Mouse (Mus musculus) heart, embryonic 13.5 days (tissue): ENCODE measurements around the gene Evc. TPM values are rescaled to one million over a fixed set of nuclear protein-coding genes. Genes with fewer than 3 reads are reported as not detected.

Experiments
- ATAC-seq: fragments of 200-750 bp; cut with Nextera tagmentation; 2 replicates; pipeline ENCODE4 v1.8.0; 2017; ENCODE audit warnings: moderate TSS enrichment; ENCODE audit not compliant: insufficient number of reproducible peaks, low FRiP score, low TSS enrichment; ENCODE audit errors: extremely low read depth
- H3K27ac ChIP-seq: fragments of 300-500 bp; sonication (generic); replicated peaks from 2 replicates; pipeline ENCODE4 v1.5.1; 2015; ENCODE audit warnings: moderate library complexity, mild to moderate bottlenecking, inconsistent platforms
- H3K27me3 ChIP-seq: fragments of 300-500 bp; sonication (generic); replicated peaks from 2 replicates; pipeline ENCODE4 v1.6.1; 2015; ENCODE audit warnings: mild to moderate bottlenecking, inconsistent platforms
- H3K36me3 ChIP-seq: fragments of 300-500 bp; sonication (generic); 2 replicates; pipeline ENCODE4 v1.6.1; 2015; ENCODE audit warnings: mild to moderate bottlenecking, inconsistent platforms
- H3K4me1 ChIP-seq: fragments of 300-500 bp; sonication (generic); 2 replicates; pipeline ENCODE4 v1.6.1; 2015; ENCODE audit warnings: inconsistent platforms
- H3K4me2 ChIP-seq: fragments of 300-500 bp; sonication (generic); 2 replicates; pipeline ENCODE4 v1.6.1; 2015; ENCODE audit warnings: inconsistent platforms, mild to moderate bottlenecking, moderate library complexity
- H3K4me3 ChIP-seq: fragments of 300-500 bp; sonication (generic); 2 replicates; pipeline ENCODE4 v1.5.1; 2015; ENCODE audit warnings: moderate library complexity, mild to moderate bottlenecking, inconsistent platforms
- H3K9ac ChIP-seq: fragments of 300-500 bp; sonication (generic); 2 replicates; pipeline ENCODE4 v1.6.1; 2015; ENCODE audit warnings: inconsistent platforms, mild to moderate bottlenecking, moderate library complexity
- H3K9me3 ChIP-seq: fragments of 300-500 bp; sonication (generic); 2 replicates; pipeline ENCODE4 v1.6.1; 2016; ENCODE audit warnings: inconsistent platforms
- WGBS: fragments of 180-500 bp; shearing (Covaris S2); methylation state at CpG from one replicate; pipeline ENCODE4 v1.1.7; 2015; ENCODE audit warnings: mixed read lengths; 5-methylcytosine and 5-hydroxymethylcytosine counted together
- polyA plus RNA-seq: library from polyadenylated mRNA; unstranded; fragments of >200 nt; fragmentation: Nextera tagmentation; extraction: Ambion mirVana; gene quantifications from 2 replicates; pipeline ENCODE4 v1.2.1, GENCODE M21; 2015

Gene Evc
- polyA plus RNA-seq, 1 experiment from 2014 or later = 5.4 TPM

DNA sequence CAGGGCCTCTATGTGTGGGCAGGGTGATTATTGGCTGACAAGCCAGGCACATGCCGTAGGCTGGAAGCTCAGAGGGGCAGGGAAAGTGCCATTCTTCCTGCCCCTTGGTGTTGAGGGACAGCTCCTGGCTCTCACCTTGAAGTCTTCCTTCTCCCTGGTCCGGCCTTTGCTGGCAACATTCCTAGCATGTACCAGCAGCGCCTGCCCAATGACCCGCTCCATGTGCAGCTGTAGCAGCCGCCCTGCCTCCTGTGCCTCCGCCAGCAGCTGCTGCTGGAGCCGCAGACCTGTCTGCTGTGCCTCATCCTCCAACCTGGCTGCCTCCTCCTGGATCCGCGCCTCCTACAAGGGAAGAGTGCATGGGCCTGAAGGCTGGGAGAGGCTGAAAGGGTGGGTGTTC is 26.7 kb downstream of the Evc start:
- Histone ChIP-seq H3K27ac (no peak overlapping the region), H3K36me3 (peaks cover 22% of the 10 kb centered on the region), H3K9me3 (peaks cover 4% of the 10 kb centered on the region), H3K4me2 (no peak overlapping the region), H3K27me3 (no peaks in the 10 kb centered on the region), H3K9ac (no peak overlapping the region), H3K4me3 (no peak overlapping the region), H3K4me1 (no peaks in the 10 kb centered on the region)
- WGBS = 74% methylated on average over 9 of the region's 9 CpGs
- ATAC-seq = no peak

DNA sequence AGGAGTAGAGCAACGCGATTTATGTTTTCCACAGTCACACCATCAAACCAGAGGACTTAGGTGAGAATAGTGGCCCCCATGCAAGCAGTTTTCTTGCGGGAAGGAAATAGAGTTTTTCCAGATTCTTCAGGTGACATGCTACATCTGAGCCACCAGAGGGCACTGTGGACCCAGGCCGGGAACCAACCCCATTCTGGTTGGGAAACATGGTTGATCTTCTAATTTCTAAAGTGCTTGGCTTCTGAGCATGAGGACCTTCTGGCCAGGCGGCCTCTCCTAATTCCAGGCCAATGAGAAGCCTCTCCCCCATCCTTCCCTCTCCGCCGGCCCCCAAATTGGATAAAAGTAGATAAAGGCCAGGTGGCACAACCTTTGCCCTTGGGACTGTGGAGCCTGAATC is 38.3 kb downstream of the Evc start:
- Histone ChIP-seq H3K4me3 (no peak overlapping the region), H3K9ac (no peak overlapping the region), H3K4me1 (no peaks in the 10 kb centered on the region), H3K27ac (no peak overlapping the region), H3K9me3 (no peaks in the 10 kb centered on the region), H3K4me2 (no peak overlapping the region), H3K36me3 (peaks cover 3% of the 10 kb centered on the region), H3K27me3 (no peaks in the 10 kb centered on the region)
- ATAC-seq = no peak
- WGBS = 13% methylated on average over 7 of the region's 7 CpGs

DNA sequence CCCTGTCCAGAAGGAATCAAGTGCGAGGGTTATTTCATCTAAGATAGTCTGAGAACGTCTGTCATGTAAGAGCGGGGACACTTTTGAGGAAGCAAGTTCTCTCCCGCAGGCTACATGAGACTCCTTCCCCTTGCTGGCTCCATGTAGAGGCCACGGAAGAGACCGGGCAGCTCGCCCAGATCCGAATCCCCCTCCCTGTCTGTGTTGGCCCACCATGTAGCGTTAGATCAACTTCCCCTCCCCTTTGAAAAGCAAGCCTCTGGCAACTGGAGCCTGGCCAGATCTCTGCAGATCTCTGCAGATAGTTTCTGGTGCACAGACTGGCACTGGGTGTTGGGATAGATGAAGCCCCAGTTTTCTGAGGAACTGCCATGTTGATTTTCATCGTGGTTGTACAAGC is 40.0 kb downstream of the Evc start:
- ATAC-seq = no peak
- H3K4me1 ChIP-seq = no peaks in the 10 kb centered on the region
- H3K36me3 ChIP-seq = no peaks in the 10 kb centered on the region; the same call in 1 of the 2 replicates
- no peak overlapping the region for H3K27ac ChIP-seq
- H3K4me2 ChIP-seq = no peak overlapping the region
- 70% methylated on average over 10 of the region's 10 CpGs for WGBS
- H3K9ac ChIP-seq = no peak overlapping the region
- no peaks in the 10 kb centered on the region for H3K9me3 ChIP-seq
- H3K27me3 ChIP-seq = no peaks in the 10 kb centered on the region
- no peak overlapping the region for H3K4me3 ChIP-seq

DNA sequence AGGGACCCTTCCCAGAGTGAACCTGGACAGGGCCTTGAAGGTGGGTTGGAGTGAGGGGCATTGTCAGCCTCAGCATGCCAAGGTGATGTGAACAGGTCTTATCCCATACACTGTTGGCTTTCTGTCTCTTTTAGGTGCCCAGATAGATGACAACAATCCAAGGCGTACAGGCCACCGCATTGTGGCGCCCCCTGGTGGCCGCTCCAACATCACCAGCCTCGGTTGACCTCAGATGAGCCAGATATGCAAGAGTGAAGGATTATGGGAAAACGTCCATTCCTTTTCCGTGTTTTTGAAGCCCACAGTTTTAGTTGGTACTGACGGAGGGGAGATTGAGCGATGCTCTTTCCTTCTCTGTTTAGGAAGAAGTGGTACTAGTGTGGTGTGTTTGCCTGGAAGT is 45.7 kb downstream of the Evc start:
- no peak overlapping the region for H3K27ac ChIP-seq
- no peaks in the 10 kb centered on the region for H3K4me1 ChIP-seq
- H3K4me2 ChIP-seq = no peak overlapping the region
- ATAC-seq = no peak
- no peak overlapping the region for H3K4me3 ChIP-seq
- 56% methylated on average over 9 of the region's 9 CpGs for WGBS
- no peak overlapping the region for H3K9ac ChIP-seq
- no peaks in the 10 kb centered on the region for H3K36me3 ChIP-seq
- H3K9me3 ChIP-seq = no peaks in the 10 kb centered on the region
- H3K27me3 ChIP-seq = no peaks in the 10 kb centered on the region

DNA sequence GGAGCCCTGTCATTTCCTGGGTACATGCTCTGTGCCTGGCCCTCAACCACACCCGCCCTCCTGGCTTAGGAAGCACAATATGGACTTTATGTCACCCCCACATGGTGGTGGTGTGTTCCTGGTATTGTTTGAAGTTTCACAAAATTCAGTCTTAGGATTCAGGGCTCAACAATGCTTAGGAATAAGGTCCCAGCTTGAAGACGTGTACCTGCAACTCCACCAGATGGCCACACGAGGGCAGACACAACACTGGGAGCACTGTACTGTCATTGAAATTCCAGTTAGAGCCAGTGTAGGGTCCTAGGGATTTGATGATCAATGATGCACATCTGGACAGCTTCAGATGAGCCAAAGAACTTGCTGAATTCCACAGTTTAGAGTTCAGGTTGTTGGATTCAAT is 47.5 kb downstream of the Evc start:
- Histone ChIP-seq H3K4me1 (no peaks in the 10 kb centered on the region), H3K4me3 (no peak overlapping the region), H3K9me3 (no peaks in the 10 kb centered on the region), H3K36me3 (no peaks in the 10 kb centered on the region), H3K4me2 (no peak overlapping the region), H3K9ac (no peak overlapping the region), H3K27ac (no peak overlapping the region), H3K27me3 (no peaks in the 10 kb centered on the region)
- WGBS = 13% methylated on average over 3 of the region's 3 CpGs
- ATAC-seq = no peak

DNA sequence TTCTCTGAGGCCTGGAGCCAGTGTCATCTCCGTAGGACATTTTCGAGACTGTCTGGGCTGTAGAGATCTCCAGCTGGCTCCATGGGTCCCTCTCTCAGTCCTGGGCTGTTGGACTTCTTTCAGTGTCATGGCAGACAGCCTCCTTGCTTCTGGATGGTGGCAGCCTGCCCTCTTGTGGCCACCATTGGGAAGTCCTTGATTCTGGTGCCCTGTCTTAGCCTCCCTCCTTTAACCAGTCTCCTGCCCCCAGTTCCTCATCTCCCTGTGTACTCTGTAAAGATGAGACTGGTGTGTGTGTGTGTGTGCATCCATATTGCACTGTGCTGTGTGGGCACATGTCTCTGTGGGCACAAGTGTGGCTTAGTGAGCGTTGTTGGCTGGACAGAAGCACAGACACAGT is 48.3 kb downstream of the Evc start:
- no peak for ATAC-seq
- whole genome bisulfite sequencing = 68% methylated on average over 3 of the region's 3 CpGs
- no peaks in the 10 kb centered on the region for H3K9me3 ChIP-seq
- no peak overlapping the region for H3K4me2 ChIP-seq
- H3K27ac ChIP-seq = no peak overlapping the region
- H3K4me1 ChIP-seq = no peaks in the 10 kb centered on the region
- H3K9ac ChIP-seq = no peak overlapping the region
- H3K4me3 ChIP-seq = no peak overlapping the region
- no peaks in the 10 kb centered on the region for H3K36me3 ChIP-seq
- H3K27me3 ChIP-seq = no peaks in the 10 kb centered on the region

DNA sequence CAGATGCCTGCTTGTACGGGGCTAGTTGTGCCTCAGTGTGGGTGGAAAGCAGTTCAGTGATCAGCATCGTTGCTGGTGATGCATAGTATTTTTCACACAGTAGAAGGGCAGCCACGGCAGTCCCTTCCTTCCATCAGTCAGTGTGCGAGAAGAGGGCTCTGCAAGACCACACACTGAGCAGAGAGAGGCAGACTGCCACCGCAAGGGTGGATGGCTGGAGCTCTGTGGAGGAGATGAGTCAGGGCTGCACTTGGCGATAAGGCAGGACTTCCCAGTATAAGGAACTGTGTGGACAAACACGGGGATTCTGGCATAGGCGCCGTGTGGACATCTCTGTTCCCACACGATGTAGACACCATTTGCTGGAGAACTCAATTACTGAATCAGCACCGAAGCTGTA is 55.7 kb downstream of the Evc start:
- no peak overlapping the region for H3K9ac ChIP-seq
- H3K27me3 ChIP-seq = no peaks in the 10 kb centered on the region
- H3K9me3 ChIP-seq = no peaks in the 10 kb centered on the region
- no peak for ATAC-seq
- no peak overlapping the region for H3K4me2 ChIP-seq
- no peak overlapping the region for H3K27ac ChIP-seq
- no peaks in the 10 kb centered on the region for H3K4me1 ChIP-seq
- 74% methylated on average over 11 of the region's 11 CpGs for WGBS
- no peak overlapping the region for H3K4me3 ChIP-seq
- H3K36me3 ChIP-seq = no peaks in the 10 kb centered on the region

DNA sequence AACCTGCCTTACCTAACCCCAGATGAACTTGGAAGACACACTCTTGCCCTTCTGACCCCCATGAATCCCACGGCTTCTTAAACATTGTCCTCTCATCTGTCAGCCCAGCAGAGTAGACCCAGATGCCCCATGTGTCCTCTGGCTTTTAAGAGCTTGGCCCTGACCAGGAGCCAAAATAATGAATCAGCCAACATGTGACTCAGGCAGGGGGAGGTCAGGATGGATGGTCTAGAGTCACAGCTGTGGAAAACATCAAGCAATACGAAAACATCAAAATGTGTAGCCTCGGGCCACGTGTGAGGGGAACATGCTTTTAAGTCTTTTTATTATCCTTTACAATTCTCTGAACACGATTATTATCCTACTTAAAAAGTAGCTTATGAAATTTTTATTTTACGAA is 72.9 kb downstream of the Evc start:
- ATAC-seq = no peak
- WGBS = 58% methylated on average over 6 of the region's 6 CpGs
- no peaks in the 10 kb centered on the region for H3K4me1 ChIP-seq

DNA sequence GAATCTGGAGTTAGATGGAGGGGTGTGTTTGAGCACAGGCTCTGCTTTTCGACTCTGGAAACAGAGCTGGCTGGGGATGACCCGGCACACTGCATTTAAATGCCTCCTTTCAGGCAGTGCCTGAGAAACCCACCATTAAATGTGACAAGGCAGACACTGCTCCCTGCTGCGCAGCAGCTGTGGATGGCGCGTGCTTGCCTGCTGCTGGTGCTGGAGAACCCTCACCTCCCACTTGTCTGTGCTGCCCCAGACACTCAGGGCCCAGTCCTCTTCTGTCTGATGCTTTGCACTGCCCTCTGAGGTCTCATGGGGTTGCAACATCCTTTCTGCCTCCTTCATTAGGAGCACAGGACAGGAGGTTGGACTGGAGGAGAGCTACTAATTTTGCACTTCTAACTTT is 75.0 kb downstream of the Evc start:
- Histone ChIP-seq H3K36me3 (no peaks in the 10 kb centered on the region), H3K27ac (no peak overlapping the region), H3K4me2 (no peak overlapping the region), H3K27me3 (no peaks in the 10 kb centered on the region), H3K9ac (no peak overlapping the region), H3K9me3 (no peaks in the 10 kb centered on the region), H3K4me1 (no peaks in the 10 kb centered on the region), H3K4me3 (no peak overlapping the region)
- ATAC-seq = no peak
- 68% methylated on average over 5 of the region's 5 CpGs for WGBS

More for the DNA sequence above, 72.9 kb downstream of the Evc start:
- Histone ChIP-seq H3K9me3 (no peaks in the 10 kb centered on the region), H3K27me3 (no peaks in the 10 kb centered on the region), H3K4me2 (no peak overlapping the region), H3K4me3 (no peak overlapping the region), H3K36me3 (no peaks in the 10 kb centered on the region), H3K27ac (no peak overlapping the region), H3K9ac (no peak overlapping the region)

DNA sequence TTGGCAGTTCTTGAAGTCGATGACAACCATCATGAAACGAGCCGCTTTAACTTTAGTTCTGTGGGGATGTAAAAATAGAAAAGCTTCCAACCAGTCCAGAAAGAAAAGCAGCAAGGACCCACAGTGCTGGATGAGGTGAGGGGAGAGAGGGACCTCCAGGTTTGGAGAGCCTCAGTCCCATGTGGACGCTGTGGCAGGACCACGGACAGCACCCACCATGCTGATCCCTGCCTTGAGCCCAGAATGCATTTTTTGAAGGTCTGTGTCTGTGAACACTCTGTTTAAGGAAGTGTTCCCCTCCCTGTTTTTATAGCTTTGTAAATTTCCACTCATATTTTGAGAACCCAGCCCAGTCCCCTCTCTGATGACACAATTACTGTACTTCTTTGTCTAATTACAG is 79.5 kb downstream of the Evc start:
- no peaks in the 10 kb centered on the region for H3K36me3 ChIP-seq
- no peaks in the 10 kb centered on the region for H3K4me1 ChIP-seq
- H3K4me3 ChIP-seq = no peak overlapping the region
- WGBS = 37% methylated on average over 5 of the region's 5 CpGs
- H3K9ac ChIP-seq = no peak overlapping the region
- no peaks in the 10 kb centered on the region for H3K9me3 ChIP-seq
- H3K27me3 ChIP-seq = no peaks in the 10 kb centered on the region
- no peak overlapping the region for H3K4me2 ChIP-seq
- H3K27ac ChIP-seq = no peak overlapping the region
- ATAC-seq = no peak

DNA sequence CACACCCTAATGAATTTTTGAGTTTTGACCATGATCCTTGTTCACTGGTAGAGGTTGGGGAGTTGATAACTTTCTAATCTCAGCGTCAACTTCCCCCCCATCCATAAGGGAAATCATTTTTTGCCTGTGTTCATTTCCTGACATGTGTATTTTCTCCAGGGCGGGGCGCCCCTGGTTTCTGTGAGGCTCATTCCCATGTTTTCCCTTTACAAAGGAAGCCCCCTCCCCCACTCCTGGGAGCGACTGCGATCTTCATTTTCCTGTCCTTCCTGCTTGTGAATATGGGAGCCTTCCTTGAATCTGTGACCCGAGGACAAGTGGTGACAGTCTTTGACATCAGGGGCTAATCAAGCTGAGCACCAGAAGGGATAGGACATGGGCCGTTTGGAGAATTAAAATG is 79.9 kb downstream of the Evc start:
- H3K4me3 ChIP-seq = no peak overlapping the region
- no peak for ATAC-seq
- WGBS = 49% methylated on average over 7 of the region's 7 CpGs

DNA sequence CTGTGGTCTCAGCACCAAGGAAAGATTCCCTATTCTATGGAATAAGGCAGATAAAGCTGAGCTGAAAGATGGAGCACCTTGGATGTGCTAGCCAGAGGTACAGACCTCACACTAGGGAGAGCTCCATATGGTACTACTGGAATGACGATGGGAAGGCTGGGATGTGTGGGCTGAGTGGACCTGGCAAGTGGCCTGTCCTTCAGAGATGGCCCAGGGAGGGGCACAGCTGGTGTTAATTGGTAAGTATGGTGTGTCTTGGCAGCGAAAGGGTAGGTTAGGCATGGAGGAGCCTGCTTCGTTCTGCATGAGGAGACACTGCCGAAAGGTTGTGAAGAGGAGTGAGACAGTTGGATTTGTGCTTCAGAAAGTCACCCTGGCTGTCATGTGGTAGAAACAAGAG is 82.2 kb downstream of the Evc start:
- H3K9ac ChIP-seq = no peak overlapping the region
- no peaks in the 10 kb centered on the region for H3K9me3 ChIP-seq
- H3K27ac ChIP-seq = no peak overlapping the region
- no peak overlapping the region for H3K4me3 ChIP-seq
- H3K27me3 ChIP-seq = 0 out of 2 replicates have a peak, but pooled peaks cover 2% of the 10 kb centered on the region
- no peaks in the 10 kb centered on the region for H3K36me3 ChIP-seq
- ATAC-seq = no peak
- no peaks in the 10 kb centered on the region for H3K4me1 ChIP-seq
- H3K4me2 ChIP-seq = no peak overlapping the region
- 77% methylated on average over 4 of the region's 4 CpGs for WGBS

More for the DNA sequence above, 79.9 kb downstream of the Evc start:
- H3K36me3 ChIP-seq = no peaks in the 10 kb centered on the region
- no peak overlapping the region for H3K4me2 ChIP-seq
- H3K4me1 ChIP-seq = no peaks in the 10 kb centered on the region
- no peaks in the 10 kb centered on the region for H3K27me3 ChIP-seq
- H3K9me3 ChIP-seq = no peaks in the 10 kb centered on the region
- H3K27ac ChIP-seq = no peak overlapping the region
- no peak overlapping the region for H3K9ac ChIP-seq
